Mouse (Mus musculus) E14TG2a.4 (cell line): ENCODE measurements around the gene Rnf212.

ENCODE experiments used
- CTCF ChIP-seq: conservative IDR thresholded peaks from 2 replicates; pipeline ENCODE4 v1.5.1; 2014; ENCODE audit warnings: low read length
- NANOG ChIP-seq: IDR thresholded peaks from 2 replicates; pipeline ENCODE4 v1.6.1; 2014; ENCODE audit warnings: borderline replicate concordance, low read length, mixed read lengths

- TF ChIP-seq CTCF = no peak
- TF ChIP-seq NANOG = no peak
Observed at GRCm38 (mm10) chr5:108689091-108689490, 85.7 kb downstream of the Rnf212 start.
